Mouse (Mus musculus): Measurements from ENCODE around the gene Ano4. TPM values are rescaled to one million over a fixed set of nuclear protein-coding genes. Genes with fewer than 3 reads are reported as not detected.

Gene Ano4
- total RNA-seq, 1 experiment = 0.80 TPM

GRCm38 (mm10) chr10:89326383-89326782 is 18.2 kb downstream of the Ano4 start:
- Histone ChIP-seq H3K4me1 (ENCODE audit: control insufficient read depth in 2 of 2, insufficient read depth in 2 of 2, low read length in 2 of 2, poor library complexity in 1 of 2) (peaks cover 0 to 2% of the 10 kb centered on the region in 2 experiments; a peak in 1 of 4 replicates), H3K4me3 (ENCODE audit: insufficient read depth in 1 of 2, low read depth in 1 of 2, low read length in 2 of 2, poor library complexity in 1 of 2, severe bottlenecking in 1 of 2) (no peak overlapping the region), H3K36me3 (ENCODE audit: control insufficient read depth, insufficient read depth, low read length, poor library complexity, severe bottlenecking) (no peaks in the 10 kb centered on the region), H3K27ac (ENCODE audit: insufficient read depth, low read depth, low read length, poor library complexity, severe bottlenecking) (no peak overlapping the region), H3K9me3 (ENCODE audit: control insufficient read depth, insufficient read depth, low read depth, low read length) (no peaks in the 10 kb centered on the region), H3K9ac (ENCODE audit: insufficient read depth, low read depth, low read length, poor library complexity, severe bottlenecking) (no peak overlapping the region)
- no peak for DNase-seq (ENCODE audit: low read depth, low spot score)
- in situ Hi-C loops (cut with MboI; ENCODE audit: low sequenced_read_pairs in 2 of 2, unreplicated experiment in 2 of 2) = loop anchor here in 1 of 2 experiments (25.0 kb wide), 1 partner anchor 311 kb away; no protein-coding TSS in a partner anchor
- no peak for TF ChIP-seq ZNF384 (IDR thresholded peaks at IDR 0.05; ENCODE audit: low read depth, low read length)
- no peak for TF ChIP-seq ZC3H11A (IDR thresholded peaks at IDR 0.05; ENCODE audit: borderline replicate concordance, low read depth, low read length)
- TF ChIP-seq CHD2 (IDR thresholded peaks at IDR 0.05; ENCODE audit: low read depth, low read length) = no peak
- TF ChIP-seq MAFK (IDR thresholded peaks at IDR 0.05; ENCODE audit: insufficient read depth, low read depth, low read length) = no peak
- TF ChIP-seq HCFC1 (IDR thresholded peaks at IDR 0.05; ENCODE audit: borderline replicate concordance, insufficient read depth, low read length) = no peak

GRCm38 (mm10) chr10:89307566-89307965 is 37.0 kb downstream of the Ano4 start:
- no peak overlapping the region for H3K27ac ChIP-seq (ENCODE audit: insufficient read depth, low read depth, low read length, poor library complexity, severe bottlenecking)
- no peaks in the 10 kb centered on the region for H3K9me3 ChIP-seq (ENCODE audit: control insufficient read depth, insufficient read depth, low read depth, low read length)
- TF ChIP-seq HCFC1 (IDR thresholded peaks at IDR 0.05; ENCODE audit: borderline replicate concordance, insufficient read depth, low read length) = no peak
- peak; percentile 85 for TF ChIP-seq MAFK (IDR thresholded peaks at IDR 0.05; ENCODE audit: insufficient read depth, low read depth, low read length)
- no peaks in the 10 kb centered on the region for H3K36me3 ChIP-seq (ENCODE audit: control insufficient read depth, insufficient read depth, low read length, poor library complexity, severe bottlenecking)
- in situ Hi-C loops (cut with MboI; ENCODE audit: low sequenced_read_pairs in 2 of 2, unreplicated experiment in 2 of 2) = no loop called here
- no peak overlapping the region for H3K9ac ChIP-seq (ENCODE audit: insufficient read depth, low read depth, low read length, poor library complexity, severe bottlenecking)
- DNase-seq (ENCODE audit: low read depth, low spot score) = no peak
- H3K4me3 ChIP-seq (ENCODE audit: insufficient read depth in 1 of 2, low read depth in 1 of 2, low read length in 2 of 2, poor library complexity in 1 of 2, severe bottlenecking in 1 of 2) = no peak overlapping the region
- no peaks in the 10 kb centered on the region for H3K4me1 ChIP-seq (ENCODE audit: control insufficient read depth in 2 of 2, insufficient read depth in 2 of 2, low read length in 2 of 2, poor library complexity in 1 of 2)

GRCm38 (mm10) chr10:89300346-89300745 is 44.2 kb downstream of the Ano4 start:
- Histone ChIP-seq H3K4me3 (ENCODE audit: insufficient read depth in 1 of 2, low read depth in 1 of 2, low read length in 2 of 2, poor library complexity in 1 of 2, severe bottlenecking in 1 of 2) (no peak overlapping the region), H3K36me3 (ENCODE audit: control insufficient read depth, insufficient read depth, low read length, poor library complexity, severe bottlenecking) (no peaks in the 10 kb centered on the region), H3K4me1 (ENCODE audit: control insufficient read depth in 2 of 2, insufficient read depth in 2 of 2, low read length in 2 of 2, poor library complexity in 1 of 2) (no peaks in the 10 kb centered on the region), H3K9me3 (ENCODE audit: control insufficient read depth, insufficient read depth, low read depth, low read length) (no peaks in the 10 kb centered on the region), H3K27ac (ENCODE audit: insufficient read depth, low read depth, low read length, poor library complexity, severe bottlenecking) (no peak overlapping the region), H3K9ac (ENCODE audit: insufficient read depth, low read depth, low read length, poor library complexity, severe bottlenecking) (no peak overlapping the region)
- DNase-seq (ENCODE audit: low read depth, low spot score) = no peak
- in situ Hi-C loops (cut with MboI; ENCODE audit: low sequenced_read_pairs in 2 of 2, unreplicated experiment in 2 of 2) = no loop called here
- TF ChIP-seq ZC3H11A (IDR thresholded peaks at IDR 0.05; ENCODE audit: borderline replicate concordance, low read depth, low read length) (no peak), CHD2 (IDR thresholded peaks at IDR 0.05; ENCODE audit: low read depth, low read length) (no peak), MAFK (IDR thresholded peaks at IDR 0.05; ENCODE audit: insufficient read depth, low read depth, low read length) (no peak), HCFC1 (IDR thresholded peaks at IDR 0.05; ENCODE audit: borderline replicate concordance, insufficient read depth, low read length) (no peak), ZNF384 (IDR thresholded peaks at IDR 0.05; ENCODE audit: low read depth, low read length) (no peak)

- no peak overlapping the region for H3K27ac ChIP-seq (ENCODE audit: insufficient read depth, low read depth, low read length, poor library complexity, severe bottlenecking)
- H3K4me1 ChIP-seq (ENCODE audit: control insufficient read depth in 2 of 2, insufficient read depth in 2 of 2, low read length in 2 of 2, poor library complexity in 1 of 2) = no peaks in the 10 kb centered on the region
- H3K36me3 ChIP-seq (ENCODE audit: control insufficient read depth, insufficient read depth, low read length, poor library complexity, severe bottlenecking) = no peaks in the 10 kb centered on the region
- no peak overlapping the region for H3K9ac ChIP-seq (ENCODE audit: insufficient read depth, low read depth, low read length, poor library complexity, severe bottlenecking)
- no peak overlapping the region for H3K4me3 ChIP-seq (ENCODE audit: insufficient read depth in 1 of 2, low read depth in 1 of 2, low read length in 2 of 2, poor library complexity in 1 of 2, severe bottlenecking in 1 of 2)
- H3K9me3 ChIP-seq (ENCODE audit: control insufficient read depth, insufficient read depth, low read depth, low read length) = no peaks in the 10 kb centered on the region
- in situ Hi-C loops (cut with MboI; ENCODE audit: low sequenced_read_pairs in 2 of 2, unreplicated experiment in 2 of 2) = no loop called here
- peak; percentile 78 for TF ChIP-seq MAFK (IDR thresholded peaks at IDR 0.05; ENCODE audit: insufficient read depth, low read depth, low read length)
- TF ChIP-seq ZC3H11A (IDR thresholded peaks at IDR 0.05; ENCODE audit: borderline replicate concordance, low read depth, low read length) = no peak
- DNase-seq (ENCODE audit: low read depth, low spot score) = no peak
Measured at GRCm38 (mm10) chr10:89292784-89293183, 51.8 kb downstream of the Ano4 start.

- DNase-seq (ENCODE audit: low read depth, low spot score) = no peak
- Histone ChIP-seq H3K4me1 (ENCODE audit: control insufficient read depth in 2 of 2, insufficient read depth in 2 of 2, low read length in 2 of 2, poor library complexity in 1 of 2) (no peaks in the 10 kb centered on the region), H3K9me3 (ENCODE audit: control insufficient read depth, insufficient read depth, low read depth, low read length) (no peaks in the 10 kb centered on the region), H3K4me3 (ENCODE audit: insufficient read depth in 1 of 2, low read depth in 1 of 2, low read length in 2 of 2, poor library complexity in 1 of 2, severe bottlenecking in 1 of 2) (no peak overlapping the region), H3K9ac (ENCODE audit: insufficient read depth, low read depth, low read length, poor library complexity, severe bottlenecking) (no peak overlapping the region), H3K27ac (ENCODE audit: insufficient read depth, low read depth, low read length, poor library complexity, severe bottlenecking) (no peak overlapping the region), H3K36me3 (ENCODE audit: control insufficient read depth, insufficient read depth, low read length, poor library complexity, severe bottlenecking) (no peaks in the 10 kb centered on the region)
- in situ Hi-C loops (cut with MboI; ENCODE audit: low sequenced_read_pairs in 2 of 2, unreplicated experiment in 2 of 2) = no loop called here
- TF ChIP-seq ZNF384 (IDR thresholded peaks at IDR 0.05; ENCODE audit: low read depth, low read length) = no peak
- TF ChIP-seq HCFC1 (IDR thresholded peaks at IDR 0.05; ENCODE audit: borderline replicate concordance, insufficient read depth, low read length) = no peak
- TF ChIP-seq CHD2 (IDR thresholded peaks at IDR 0.05; ENCODE audit: low read depth, low read length) = no peak
- no peak for TF ChIP-seq MAFK (IDR thresholded peaks at IDR 0.05; ENCODE audit: insufficient read depth, low read depth, low read length)
- no peak for TF ChIP-seq ZC3H11A (IDR thresholded peaks at IDR 0.05; ENCODE audit: borderline replicate concordance, low read depth, low read length)
Measured at GRCm38 (mm10) chr10:89290698-89291097, 53.9 kb downstream of the Ano4 start.
